Mouse (Mus musculus) embryonic stem cell, embryonic (primary cell): Measurements from ENCODE around the gene Alk.

Experiments used
- CTCF ChIA-PET, 4 experiments: fragments of 300-600 bp in 2 of 4; fragments of 350-600 bp in 2 of 4; sonication (Branson Sonifier 250); formaldehyde crosslinking; loops; one replicate each; lab custom pipeline; 2022; ENCODE audit warnings: inconsistent platforms in 2 of 4; lab: Charles Lee
- POLR2A ChIA-PET, 4 experiments: fragments of 300-600 bp in 2 of 4; fragments of 350-600 bp in 2 of 4; sonication (Branson Sonifier 250); formaldehyde crosslinking; loops; one replicate each; lab custom pipeline; 2022; ENCODE audit warnings: antibody characterized with exemption in 4 of 4, inconsistent platforms in 1 of 4; lab: Charles Lee

The Alk gene

DNA sequence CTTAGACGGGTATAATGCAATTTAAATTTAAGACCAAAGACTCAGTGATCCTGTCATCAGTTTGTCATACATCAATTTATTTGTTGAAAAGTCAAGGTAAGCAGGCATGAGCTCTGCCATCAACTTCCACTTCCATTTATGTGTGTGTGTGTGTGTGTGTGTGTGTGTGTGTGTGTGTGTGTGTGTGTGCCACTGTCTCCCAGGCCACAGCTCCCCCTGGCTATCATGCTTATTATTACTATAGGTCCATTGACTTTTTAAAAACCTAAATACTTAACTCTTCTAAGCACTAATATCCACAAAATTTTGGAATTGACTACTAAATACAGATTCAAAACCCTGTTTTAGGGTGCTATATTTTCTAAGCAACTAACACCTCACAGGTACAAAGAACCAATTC lies 308.1 kb downstream of the Alk start:
- POLR2A ChIA-PET, result no interaction called here

DNA sequence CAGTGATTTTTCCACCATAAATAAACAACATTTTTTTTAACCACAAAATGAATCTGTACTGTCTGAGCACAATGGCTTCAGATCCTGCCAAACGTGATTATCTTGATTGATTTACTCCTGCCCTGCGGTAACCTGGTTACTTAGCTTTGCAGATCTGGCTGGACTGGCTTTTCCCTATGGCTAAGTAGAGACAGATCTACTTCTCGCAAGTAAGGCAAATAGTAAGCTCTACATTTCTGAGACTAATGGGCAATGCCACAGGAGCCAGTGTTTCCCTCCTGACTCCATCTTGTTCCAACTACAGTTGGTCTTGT lies 311.2 kb downstream of the Alk start:
- POLR2A ChIA-PET, result interaction anchor here in 1 of 4 experiments (0.5 kb wide), 1 partner anchor 626 kb away, joined by 3 read pairs; no protein-coding TSS in a partner anchor
- CTCF ChIA-PET, result interaction anchor here in 1 of 4 experiments (0.5 kb wide), 1 partner anchor 109 kb away, joined by 3 read pairs; no protein-coding TSS in a partner anchor

More for the DNA sequence above, 308.1 kb downstream of the Alk start:
- CTCF ChIA-PET, result interaction anchor here in 1 of 4 experiments (0.7 to 0.8 kb wide), 2 partner anchors 46 to 82 kb away, joined by 4 read pairs; no protein-coding TSS in a partner anchor

DNA sequence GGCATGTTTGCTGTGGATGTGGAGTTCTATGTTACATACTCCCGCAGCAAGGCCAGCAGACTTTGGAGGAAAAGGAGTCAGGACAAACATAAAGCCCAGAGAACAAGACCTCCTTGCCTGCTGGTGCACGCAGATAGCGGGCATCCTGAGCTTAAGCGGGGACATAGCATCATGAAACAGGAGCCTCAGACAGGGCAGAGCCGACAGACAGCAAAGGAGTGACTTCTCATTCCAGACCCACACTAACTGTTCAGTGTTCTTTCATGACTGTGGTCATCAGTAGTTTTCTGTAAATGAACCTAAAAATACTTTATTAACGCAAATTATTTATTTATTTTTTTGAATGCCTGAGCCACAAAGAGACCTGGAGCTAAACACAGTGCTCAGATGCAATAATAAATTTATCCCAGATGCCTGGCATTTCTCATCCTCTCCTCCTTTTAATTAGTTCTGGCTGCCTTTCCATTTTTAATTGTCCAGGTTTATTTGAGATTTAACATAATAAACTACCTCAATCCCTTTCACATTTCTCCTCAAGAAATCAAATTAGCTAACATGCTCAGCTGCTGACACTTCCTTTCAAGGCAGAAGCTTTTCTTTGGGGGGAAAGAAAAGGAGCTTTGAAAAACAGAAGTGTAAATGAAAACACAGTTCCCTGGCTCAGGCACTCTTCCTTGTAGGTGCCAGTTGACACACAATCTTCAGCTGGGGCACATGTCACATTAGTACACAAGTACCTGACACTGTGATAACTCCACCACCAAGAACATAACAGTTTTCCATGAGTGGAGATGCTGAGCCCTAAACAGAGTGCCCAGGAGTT lies 311.8 kb downstream of the Alk start:
- CTCF ChIA-PET, result interaction anchor here in 1 of 4 experiments (0.5 kb wide), 1 partner anchor 108 kb away, joined by 3 read pairs; no protein-coding TSS in a partner anchor
- POLR2A ChIA-PET, result no interaction called here

DNA sequence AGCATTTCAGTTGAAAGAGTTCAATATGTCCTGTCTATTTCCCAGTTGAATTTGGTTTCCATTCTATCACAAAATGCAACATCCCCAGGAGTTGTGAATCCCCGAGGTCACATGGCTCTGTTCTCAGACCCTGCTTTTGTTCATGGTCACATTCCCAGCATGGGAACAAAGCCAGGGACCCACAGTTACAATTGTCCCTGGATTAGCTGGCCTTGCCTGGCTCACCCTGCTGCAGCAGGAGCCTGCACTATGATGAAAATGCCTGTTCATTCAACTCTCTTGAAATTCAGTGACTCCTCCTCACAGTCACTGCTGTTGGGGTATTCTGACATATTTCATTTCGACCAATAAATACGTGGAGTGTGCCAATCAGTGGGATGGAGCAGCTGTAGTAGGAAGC lies 318.5 kb downstream of the Alk start:
- ChIA-PET CTCF (no interaction called here), POLR2A (no interaction called here)

DNA sequence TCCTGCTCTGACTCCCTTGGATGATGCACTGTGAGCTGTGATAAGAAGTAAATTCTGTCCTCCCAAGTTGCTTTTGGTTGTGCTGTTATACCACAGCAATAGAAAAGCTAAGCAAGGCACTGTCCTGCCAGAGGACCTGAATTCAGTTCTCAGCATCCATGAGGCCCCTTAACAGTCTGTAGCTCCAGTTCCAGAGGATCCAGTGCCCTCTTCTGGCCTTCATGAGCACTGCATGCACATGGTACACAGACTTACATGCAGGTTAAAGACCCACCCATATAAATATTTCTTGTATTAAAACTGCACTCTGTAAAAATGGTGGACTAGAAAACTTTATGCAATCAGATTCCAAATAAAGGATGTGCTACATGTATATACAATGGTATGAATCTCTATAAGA lies 326.1 kb downstream of the Alk start:
- CTCF ChIA-PET, result interaction anchor here in 2 of 4 experiments (0.8 to 1.3 kb wide), 3 partner anchors 12 to 344 kb away, joined by 3 to 4 read pairs (median 3); no protein-coding TSS in a partner anchor

DNA sequence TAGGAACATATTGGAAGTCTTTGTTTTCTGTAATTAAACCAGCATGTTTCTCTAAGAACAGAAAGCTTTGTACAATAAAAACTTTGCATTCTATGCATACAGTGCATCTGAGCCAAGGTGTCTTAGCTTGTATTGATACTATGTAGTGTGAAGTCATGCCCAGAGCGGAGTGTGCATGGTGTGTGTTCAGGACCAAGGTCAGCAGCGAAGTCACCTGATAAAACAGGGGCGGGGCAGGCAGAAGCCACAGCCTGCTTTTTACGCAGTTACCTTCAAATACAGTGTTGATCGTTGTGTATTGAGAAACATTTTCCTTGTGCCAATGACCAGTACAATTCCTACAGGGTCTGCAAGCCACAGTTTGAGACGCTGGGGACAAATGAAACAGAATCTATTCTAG lies 327.6 kb downstream of the Alk start:
- ChIA-PET CTCF (no interaction called here), POLR2A (no interaction called here)

More for the DNA sequence above, 326.1 kb downstream of the Alk start:
- POLR2A ChIA-PET, result no interaction called here

DNA sequence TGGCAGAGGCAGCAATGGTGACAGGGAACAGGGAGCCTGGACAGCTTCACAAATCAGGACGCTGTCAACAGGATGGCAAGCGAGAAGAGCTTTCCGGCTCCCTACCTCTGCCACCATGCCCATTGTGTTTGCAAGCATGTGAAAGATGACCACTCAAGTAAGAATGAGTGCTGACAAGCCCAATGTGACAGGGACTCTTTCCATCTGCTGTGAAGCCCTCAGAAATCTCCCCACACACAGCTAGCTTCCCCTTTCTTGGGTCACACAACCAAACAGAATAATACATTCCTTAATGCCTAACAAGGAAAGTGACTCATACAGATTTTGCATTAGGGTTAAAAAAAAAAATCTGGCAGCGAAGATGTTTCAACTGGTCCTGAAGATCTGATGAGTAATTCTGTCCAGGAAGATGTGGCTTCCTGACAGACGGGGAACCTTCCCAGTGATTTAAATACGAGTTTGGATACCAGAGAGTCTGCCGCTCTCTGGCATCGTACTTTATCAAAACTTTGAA lies 329.0 kb downstream of the Alk start:
- CTCF ChIA-PET, result no interaction called here

DNA sequence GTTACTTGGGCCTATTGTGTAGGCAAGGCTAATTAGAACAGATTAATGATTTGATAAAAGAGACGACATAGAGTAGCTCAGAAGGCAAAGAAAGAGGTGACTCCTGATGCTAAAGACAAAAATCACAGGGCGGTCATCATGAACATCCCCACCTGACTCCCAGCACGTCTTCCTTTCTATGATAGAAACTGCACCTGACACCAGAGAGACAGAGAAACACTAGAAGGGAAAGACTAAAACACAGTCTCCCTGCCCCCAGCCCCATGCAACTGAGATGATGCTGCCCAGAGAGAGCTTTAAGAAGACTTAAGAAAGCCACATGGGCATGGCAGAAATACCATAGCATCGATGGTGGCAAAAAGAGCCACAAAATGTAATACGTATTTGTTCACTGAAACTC lies 330.2 kb downstream of the Alk start:
- CTCF ChIA-PET, result no interaction called here
- POLR2A ChIA-PET, result no interaction called here

More for the DNA sequence above, 329.0 kb downstream of the Alk start:
- POLR2A ChIA-PET, result no interaction called here

DNA sequence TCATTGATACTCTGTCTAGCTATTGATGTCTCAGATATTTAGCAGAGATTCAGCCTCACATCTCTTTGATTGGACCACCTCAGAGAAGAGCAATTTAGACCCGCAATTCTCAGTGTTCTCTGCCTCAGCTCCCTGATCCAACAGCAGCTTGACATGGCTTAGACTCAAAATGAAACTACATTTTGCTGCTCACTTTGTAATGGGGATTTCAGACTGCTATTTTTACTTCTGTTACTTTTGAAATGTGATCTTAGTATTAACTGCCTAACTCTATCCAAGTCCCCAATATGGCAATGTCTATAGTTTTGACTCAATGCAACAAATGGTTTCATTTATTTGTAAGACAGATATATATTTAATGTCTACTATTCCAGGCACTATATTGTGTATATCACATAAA lies 332.8 kb downstream of the Alk start:
- POLR2A ChIA-PET, result interaction anchor here in 1 of 4 experiments (0.5 kb wide), 1 partner anchor 10 kb away, joined by 3 read pairs; no protein-coding TSS in a partner anchor

DNA sequence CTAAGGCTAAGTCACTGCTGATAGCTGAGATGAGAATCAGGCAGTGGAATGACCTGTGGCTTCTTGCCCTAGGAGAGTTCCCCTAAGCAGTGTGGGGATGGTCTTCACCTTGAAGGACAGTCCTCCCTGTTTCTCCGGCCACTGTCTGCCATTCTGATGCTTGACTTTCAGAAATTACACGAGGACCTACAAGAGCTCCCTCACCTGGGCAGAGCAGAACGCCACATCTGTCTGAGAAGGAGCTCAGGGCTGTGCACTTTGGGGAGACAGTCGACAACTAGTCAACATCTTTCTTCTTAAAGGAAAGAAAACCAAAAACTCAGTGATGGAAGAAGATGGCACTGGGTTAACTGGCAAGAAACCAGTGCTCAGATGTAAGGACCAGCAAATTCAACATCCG lies 335.9 kb downstream of the Alk start:
- CTCF ChIA-PET, result no interaction called here
- POLR2A ChIA-PET, result no interaction called here

More for the DNA sequence above, 332.8 kb downstream of the Alk start:
- CTCF ChIA-PET, result no interaction called here

DNA sequence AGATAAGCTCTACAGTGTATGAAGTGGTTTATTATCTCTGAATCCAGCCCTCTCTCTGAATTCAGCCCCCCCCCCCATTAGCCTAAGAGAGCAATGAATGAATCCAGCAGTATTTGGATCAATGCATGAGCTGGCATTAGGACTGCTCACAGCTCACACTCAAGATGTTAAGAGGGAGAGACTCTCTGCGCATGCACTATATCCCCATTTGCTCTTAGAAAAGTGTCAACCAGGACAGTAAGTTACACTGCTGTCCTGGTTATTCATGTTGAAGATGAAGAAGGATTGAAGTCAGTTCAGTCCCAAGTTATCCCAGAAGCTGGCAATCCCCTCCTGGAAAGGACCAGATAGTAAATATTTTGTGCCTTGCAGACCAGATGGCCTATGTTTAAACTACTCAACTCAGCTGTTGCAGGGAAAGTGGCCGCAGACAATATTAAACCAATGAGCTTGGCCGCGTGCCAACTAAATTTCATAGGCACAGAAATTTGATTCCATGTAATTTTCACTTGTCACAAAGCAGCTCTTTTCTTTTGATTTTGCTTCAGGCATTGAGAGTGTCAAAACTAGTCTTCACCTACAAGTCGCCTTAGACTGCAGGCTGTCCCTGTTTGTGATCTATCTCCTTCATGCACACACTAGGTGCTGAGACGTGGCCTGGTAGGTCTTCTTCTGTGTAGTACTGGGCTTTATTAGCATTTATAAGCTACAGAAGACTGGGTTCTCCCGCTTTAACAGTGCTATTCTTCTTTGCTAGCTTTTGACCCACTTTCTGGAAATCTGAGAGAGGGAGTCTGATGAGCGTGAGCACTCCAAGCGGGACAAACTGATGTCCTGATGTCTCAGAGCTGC lies 339.0 kb downstream of the Alk start:
- ChIA-PET POLR2A (interaction anchor here in 1 of 4 experiments (0.6 kb wide), 1 partner anchor 253 kb away, joined by 3 read pairs; no protein-coding TSS in a partner anchor), CTCF (interaction anchor here in 1 of 4 experiments (0.6 kb wide), 1 partner anchor 81 kb away, joined by 5 read pairs; no protein-coding TSS in a partner anchor)

DNA sequence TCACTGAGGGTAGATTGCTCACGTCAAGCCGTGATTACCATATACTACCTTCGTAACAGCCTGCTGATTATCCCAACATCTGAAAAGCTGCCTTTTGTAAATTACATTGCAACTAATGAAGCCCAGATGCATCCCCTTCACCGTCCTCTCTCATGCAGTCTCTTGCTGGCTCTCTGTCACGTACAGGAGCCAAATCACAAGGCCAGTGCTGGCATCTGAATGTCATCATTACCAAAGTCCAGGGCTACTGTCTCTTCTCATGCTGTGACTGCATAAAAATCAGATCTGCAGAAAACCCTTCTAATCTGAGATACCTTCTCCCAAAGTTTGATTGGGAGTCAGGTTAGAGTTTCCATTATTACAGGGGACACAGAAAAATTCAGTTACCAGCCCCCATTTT lies 351.0 kb downstream of the Alk start:
- ChIA-PET CTCF (no interaction called here), POLR2A (no interaction called here)

DNA sequence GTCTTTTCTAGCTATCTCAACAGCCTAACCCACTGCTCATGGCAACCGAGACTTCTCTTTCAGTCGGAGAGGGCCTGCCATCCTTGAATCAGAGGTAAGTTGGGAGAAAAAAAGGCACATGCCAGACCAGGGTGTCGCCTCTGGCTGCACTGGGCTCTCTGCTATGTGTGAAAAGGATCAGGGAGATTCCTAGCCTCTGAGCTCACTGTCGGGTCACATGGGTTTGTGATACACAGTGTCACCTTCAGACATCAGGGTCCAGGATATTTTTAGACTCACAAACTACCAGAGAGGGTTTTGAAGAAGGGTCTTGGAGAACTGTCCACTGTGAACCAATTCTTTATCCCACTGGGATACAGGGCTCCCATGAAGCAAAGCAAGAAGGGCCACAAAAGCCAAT lies 352.9 kb downstream of the Alk start:
- CTCF ChIA-PET, result interaction anchor here in 1 of 4 experiments (1.7 kb wide), 1 partner anchor 10 kb away, joined by 4 read pairs; no protein-coding TSS in a partner anchor
- POLR2A ChIA-PET, result no interaction called here

DNA sequence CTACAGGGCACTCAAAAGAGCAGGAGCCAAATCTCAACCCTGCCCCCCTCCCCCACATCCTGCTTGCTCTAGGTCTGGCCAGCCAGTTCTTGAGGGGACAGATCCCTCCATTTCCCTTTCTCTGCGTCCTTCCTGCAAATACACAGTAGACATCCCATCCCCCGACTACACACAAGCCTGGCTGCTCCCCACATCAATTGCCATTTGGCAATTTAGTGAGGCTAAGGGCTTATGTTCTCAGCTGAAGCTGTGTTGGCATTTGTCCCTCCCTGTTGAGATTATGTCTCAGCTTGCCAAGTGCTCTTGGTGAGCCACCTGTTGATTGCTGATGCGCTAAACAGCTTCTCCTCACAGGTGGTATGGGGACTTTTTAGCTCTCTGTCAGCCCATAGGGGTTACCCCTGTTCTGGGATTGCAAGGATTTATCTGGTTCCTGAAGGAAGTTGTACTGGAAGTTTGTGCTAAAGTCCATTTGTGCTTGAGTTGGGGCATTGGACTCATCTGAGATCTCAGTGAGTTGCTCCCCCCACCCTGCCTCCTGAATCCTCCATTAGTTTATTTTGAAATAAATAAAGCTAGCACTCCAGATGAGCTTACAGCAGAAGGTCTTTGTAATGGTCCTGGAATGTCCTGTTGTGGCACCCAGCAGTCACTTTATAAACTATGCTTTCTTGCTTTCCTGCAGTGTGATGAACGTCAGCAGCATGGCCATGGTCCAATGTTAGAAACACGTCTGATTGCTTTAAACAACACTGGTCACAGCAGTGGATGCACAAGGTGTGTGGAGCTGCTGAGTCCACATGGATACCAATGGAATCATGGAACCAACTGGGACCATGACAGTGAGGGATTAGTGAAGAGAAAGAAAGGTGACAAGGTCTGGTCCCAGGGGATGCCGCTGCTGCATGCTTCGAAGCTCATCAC lies 353.7 kb downstream of the Alk start:
- POLR2A ChIA-PET, result no interaction called here
- CTCF ChIA-PET, result interaction anchor here in 2 of 4 experiments (0.5 to 1.7 kb wide), 2 partner anchors 9 to 46 kb away, joined by 4 read pairs; no protein-coding TSS in a partner anchor

DNA sequence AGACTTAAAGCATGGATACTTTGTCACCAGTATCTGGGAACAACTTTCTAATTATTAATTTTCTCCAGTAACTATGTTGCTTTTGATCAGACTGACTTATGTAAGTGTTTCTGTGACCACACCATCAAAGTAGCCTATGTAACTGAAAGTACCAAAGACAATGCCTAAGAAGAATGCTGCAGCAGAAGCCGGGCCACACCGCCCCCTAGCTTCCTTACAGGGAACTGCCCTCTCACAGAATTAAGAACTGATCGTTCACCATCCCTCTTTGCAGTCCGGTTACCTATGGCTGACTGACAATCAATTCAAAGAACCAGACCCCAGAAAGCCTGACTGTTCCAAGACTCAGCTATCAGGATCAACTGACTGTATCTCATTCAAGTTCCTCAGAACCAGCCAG lies 362.4 kb downstream of the Alk start:
- POLR2A ChIA-PET, result interaction anchor here in 1 of 4 experiments (0.7 kb wide), 1 partner anchor 320 kb away, joined by 3 read pairs; no protein-coding TSS in a partner anchor
- CTCF ChIA-PET, result interaction anchor here (0.5 to 1.4 kb wide), 15 partner anchors 9 to 1376 kb away, joined by 3 to 5 read pairs (median 3); no protein-coding TSS in a partner anchor

DNA sequence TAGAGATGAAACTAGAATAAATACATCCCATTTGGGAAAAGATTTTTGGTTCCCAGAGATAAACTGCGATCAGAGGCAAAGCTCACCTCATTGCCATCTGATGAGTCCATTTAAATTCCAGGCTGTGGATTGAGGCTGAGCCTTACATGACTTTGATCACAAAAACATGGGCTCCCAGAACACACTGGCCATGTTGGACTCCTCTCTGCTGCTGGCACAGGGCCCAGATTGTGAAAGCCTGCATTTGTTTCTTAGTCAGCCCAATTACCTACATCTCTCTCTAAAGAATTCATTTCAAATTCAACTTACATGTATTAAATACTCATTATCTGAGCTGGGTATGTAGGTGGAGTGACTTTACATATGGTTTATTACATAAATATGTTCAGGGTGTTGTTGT lies 367.1 kb downstream of the Alk start:
- ChIA-PET POLR2A (no interaction called here), CTCF (no interaction called here)

DNA sequence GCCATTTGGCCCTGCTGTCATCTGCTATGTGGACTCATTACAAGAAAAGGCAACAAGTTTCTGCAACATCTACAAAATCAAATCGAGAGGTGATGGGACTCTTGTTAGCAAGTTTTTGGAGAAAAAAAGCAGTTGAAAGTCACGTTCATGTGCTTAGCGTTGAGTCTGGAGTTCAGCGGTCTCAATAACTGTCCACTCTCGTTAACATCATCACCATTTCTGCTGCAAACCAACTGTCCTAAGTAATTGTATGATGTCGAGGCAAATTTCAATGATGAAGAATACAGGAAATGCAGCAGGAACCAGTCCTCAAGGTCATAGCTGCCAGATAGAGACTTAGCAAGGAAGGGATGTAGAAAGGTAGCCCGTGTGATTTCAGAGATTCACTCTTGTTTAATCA lies 373.5 kb downstream of the Alk start:
- ChIA-PET CTCF (no interaction called here), POLR2A (no interaction called here)

DNA sequence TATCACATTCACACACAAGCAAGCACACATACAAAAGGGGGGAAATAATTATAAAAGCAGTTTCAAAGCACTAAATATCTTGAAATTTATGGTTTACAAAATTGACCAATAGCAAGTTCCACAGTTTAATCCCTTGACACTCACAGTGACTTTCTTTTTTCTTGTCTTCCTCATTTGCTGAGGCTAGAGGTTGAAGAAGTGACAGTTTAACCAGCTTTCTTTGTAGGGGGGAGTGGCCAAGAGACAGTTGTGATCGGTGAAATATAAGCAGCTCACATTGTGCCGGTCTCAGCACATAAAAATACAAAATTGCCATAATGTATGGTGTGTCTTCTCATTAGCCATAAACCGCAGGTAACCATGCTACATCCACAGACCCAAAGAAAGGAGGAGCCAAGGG lies 385.6 kb downstream of the Alk start:
- POLR2A ChIA-PET, result no interaction called here
- CTCF ChIA-PET, result no interaction called here
